8 mouse cellular contexts compared by ENCODE assay signal in genomic region chr6:137465253-137465652, GRCm38 (mm10).
DNase-seq lines count a peak whose midpoint lies in the region; ATAC-seq lines count a peak whose summit lies in the region.

No protein-coding gene starts in this region.

- H3K27me3 ChIP-seq in intestine, embryonic 16.5 days (replicated peaks; ENCODE audit: control insufficient read depth, insufficient read depth, low read length) = no peaks in the 10 kb centered on the region

- peaks cover 14% of the 10 kb centered on the region for H3K4me1 ChIP-seq in intestine, embryonic 16.5 days (ENCODE audit: control insufficient read depth, insufficient read depth, low read length)

- DNase-seq in layer of hippocampus, adult 11-12 months (ENCODE audit: low spot score) = peak; percentile 23
- no peak for DNase-seq in layer of hippocampus, adult 9-10 months (ENCODE audit: low spot score)
- DNase-seq in adrenal gland, postnatal 36 days = peak; percentile 53 to 72
- peak; percentile 74 for DNase-seq in gastrocnemius, postnatal 10 days
- peak; percentile 58 for DNase-seq in lung, postnatal 14 days
- DNase-seq in spleen, adult 12 weeks (ENCODE audit: low spot score) = no peak

- H3K9ac ChIP-seq in intestine, embryonic 16.5 days (ENCODE audit: low read depth, low read length) = no peak overlapping the region

- no peak overlapping the region for H3K4me2 ChIP-seq in intestine, embryonic 16.5 days (ENCODE audit: low read depth, low read length)

- H3K4me3 ChIP-seq in intestine, embryonic 16.5 days (ENCODE audit: low read length) = no peak overlapping the region

- H3K9me3 ChIP-seq in intestine, embryonic 16.5 days (ENCODE audit: control insufficient read depth, low read length) = no peaks in the 10 kb centered on the region

- peak; percentile 66 for ATAC-seq in intestine, embryonic 16.5 days
- no peak for ATAC-seq in granulocyte monocyte progenitor cell, adult 5-6 weeks (replicated peaks; ENCODE audit: poor library complexity, severe bottlenecking)

- peak overlapping the region; percentile 60 for H3K27ac ChIP-seq in intestine, embryonic 16.5 days (ENCODE audit: low read length)

- WGBS in intestine, embryonic 16.5 days = 27% methylated on average over 2 of the region's 2 CpGs

- no peaks in the 10 kb centered on the region for H3K36me3 ChIP-seq in intestine, embryonic 16.5 days (ENCODE audit: control insufficient read depth, insufficient read depth, low read length)

Comparison
In these comparisons a context has a peak if more than half of its experiments do, and no peak if none do; other contexts are left out.
1. DNase-seq: peak in layer of hippocampus, adult 11-12 months (single experiment), adrenal gland, postnatal 36 days (2 of 2), gastrocnemius, postnatal 10 days (single experiment) and lung, postnatal 14 days (single experiment); none in layer of hippocampus, adult 9-10 months (single experiment) and spleen, adult 12 weeks (single experiment).